ENCODE assay signal across 26 mouse cellular contexts in the genomic region with DNA sequence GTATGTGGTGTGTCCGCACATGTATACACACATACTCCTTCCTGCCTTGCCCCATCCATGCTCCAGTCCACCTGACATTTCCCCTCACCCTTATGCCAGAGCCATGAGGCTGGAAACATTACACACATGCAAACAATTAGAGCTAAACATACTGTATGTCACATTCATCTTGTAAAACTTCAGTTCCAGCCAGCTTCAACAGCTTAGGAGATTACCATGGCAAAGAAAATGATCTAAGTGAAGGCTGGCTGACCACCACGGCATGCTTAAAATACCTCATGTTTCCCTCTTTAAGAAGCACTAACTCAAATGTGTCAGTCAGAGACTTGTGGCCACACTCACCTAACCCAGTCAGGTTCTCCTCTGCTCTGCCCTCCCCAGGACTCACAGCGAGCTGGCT.
"Had no signal": no experiment of that assay in that cellular context is flagged by ENCODE, and none has a peak within 500 bp of the region (broad histone marks: within the 10 kb centered on the region; RNA-seq: fewer than 3 reads in every experiment).

No protein-coding gene starts in this region.

- H3K4me2 ChIP-seq: heart, embryonic 12.5 days; hindbrain, embryonic 13.5 days; hindbrain, embryonic 15.5 days; kidney, embryonic 15.5 days; limb, embryonic 12.5 days; limb, embryonic 15.5 days; liver, embryonic 12.5 days had no signal

- DNase-seq: gastrocnemius, adult 2 months; gastrocnemius, postnatal 10 days; gastrocnemius, postnatal 25 days; heart, adult 18-20 months; heart, postnatal 10 days; heart, postnatal 4 days; kidney, adult 11 months; kidney, adult 2 months; kidney, adult 9 months; kidney, postnatal 14 days; kidney, postnatal 36 days; layer of hippocampus, adult 9-11 months; layer of hippocampus, postnatal 36 days; left cerebral cortex, postnatal 4 days had no signal

- H3K36me3 ChIP-seq: heart, embryonic 10.5 days; heart, embryonic 12.5 days; hindbrain, embryonic 13.5 days; hindbrain, embryonic 15.5 days; kidney, embryonic 15.5 days; limb, embryonic 12.5 days; limb, embryonic 15.5 days; liver, embryonic 12.5 days had no signal

- H3K4me3 ChIP-seq: gastrocnemius, adult 2 months; heart, embryonic 10.5 days; heart, embryonic 12.5 days; hindbrain, embryonic 13.5 days; hindbrain, embryonic 15.5 days; kidney, embryonic 15.5 days; limb, embryonic 12.5 days; limb, embryonic 15.5 days; liver, embryonic 12.5 days had no signal

- H3K9me3 ChIP-seq: heart, embryonic 10.5 days; hindbrain, embryonic 15.5 days; kidney, embryonic 15.5 days; limb, embryonic 15.5 days; liver, embryonic 12.5 days had no signal

- H3K27ac ChIP-seq: gastrocnemius, adult 2 months; heart, embryonic 10.5 days; hindbrain, embryonic 13.5 days; hindbrain, embryonic 15.5 days; hindbrain, postnatal 0 days; kidney, embryonic 15.5 days; kidney, postnatal 0 days; limb, embryonic 12.5 days; limb, embryonic 15.5 days; liver, embryonic 12.5 days; liver, embryonic 14.5 days had no signal

- H3K9ac ChIP-seq: heart, embryonic 12.5 days; hindbrain, embryonic 13.5 days; hindbrain, embryonic 15.5 days; kidney, embryonic 15.5 days; limb, embryonic 12.5 days; limb, embryonic 15.5 days; liver, embryonic 12.5 days; liver, embryonic 14.5 days had no signal

- H3K27me3 ChIP-seq: heart, embryonic 12.5 days; hindbrain, embryonic 13.5 days; hindbrain, embryonic 15.5 days; kidney, embryonic 15.5 days had no signal

- ATAC-seq: hindbrain, postnatal 0 days; intestine, embryonic 16.5 days; liver, embryonic 12.5 days had no signal

- H3K4me1 ChIP-seq: heart, embryonic 10.5 days; heart, embryonic 12.5 days; kidney, embryonic 15.5 days had no signal
